Comparison of ENCODE assay signal across 14 mouse cellular contexts in the genomic region with DNA sequence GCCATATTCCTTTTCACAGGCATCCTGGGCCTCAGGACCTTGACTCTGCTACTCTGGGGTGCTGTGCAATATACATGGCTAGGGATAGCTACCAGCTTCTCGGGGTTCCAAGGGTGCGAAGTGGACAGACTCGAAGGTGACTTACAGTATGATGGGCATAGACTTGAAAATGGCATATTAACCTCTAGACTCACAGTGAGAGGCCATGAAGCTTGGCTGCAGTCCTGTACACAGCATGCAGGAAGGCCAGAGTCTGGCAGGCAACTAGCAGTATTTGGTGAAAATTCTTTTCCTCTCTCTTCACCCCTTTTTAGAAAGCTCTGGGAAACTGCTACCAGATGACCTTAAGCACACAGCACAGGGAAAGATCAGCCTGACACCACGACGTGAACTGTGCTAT. TPM values are rescaled to one million over a fixed set of nuclear protein-coding genes. Genes with fewer than 3 reads are reported as not detected.
DNase-seq lines count a peak whose midpoint lies in the region.
"Had no signal": no experiment of that assay in that cellular context is flagged by ENCODE, and none has a peak within 500 bp of the region (broad histone marks: within the 10 kb centered on the region; RNA-seq: fewer than 3 reads in every experiment).

No protein-coding gene starts in this region.

- DNase-seq in brain, adult 2 months (ENCODE audit: low read depth, low spot score) = peak; percentile 89
- DNase-seq in cerebellum, adult 11-12 months = peak; percentile 84
- peak; percentile 89 for DNase-seq in cerebellum, adult 9-10 months
- peak; percentile 85 to 86 for DNase-seq in cerebellum, postnatal 25 days
- no peak for DNase-seq in layer of hippocampus, postnatal 25 days (ENCODE audit: extremely low spot score in 1 of 2, low spot score in 1 of 2)
- DNase-seq in right cerebral cortex, postnatal 10 days (ENCODE audit: low spot score in 2 of 2) = no peak
- no peak for DNase-seq in gastrocnemius, adult 8-10 months (ENCODE audit: low spot score in 2 of 2)
- DNase-seq: adrenal gland, adult 2 months; adrenal gland, postnatal 25 days; embryo, embryonic 11 days; gastrocnemius, adult 2 months; gastrocnemius, postnatal 36 days; heart, postnatal 14 days; kidney, adult 11 months had no signal

RNA-seq across cellular contexts. Expression of a gene that starts 52.4 kb away (rescaled TPM):
- total RNA-seq in layer of hippocampus, postnatal 25 days (2021) = 10 to 100 TPM; 43.2 to 50.9 TPM
- total RNA-seq in gastrocnemius, adult 8-10 months (2022) = 10 to 100 TPM; 38.3 to 45.8 (median 41.1) TPM

Comparison
In these comparisons a context has a peak if more than half of its experiments do, and no peak if none do; other contexts are left out.
1. DNase-seq: peak in brain, adult 2 months (single experiment), cerebellum, adult 11-12 months (single experiment), cerebellum, adult 9-10 months (single experiment) and cerebellum, postnatal 25 days (2 of 2); none in layer of hippocampus, postnatal 25 days (0 of 2), right cerebral cortex, postnatal 10 days (0 of 2) and gastrocnemius, adult 8-10 months (0 of 2).